Mouse (Mus musculus): ENCODE results near the gene Nmu. TPM values are rescaled to one million over a fixed set of nuclear protein-coding genes. Genes with fewer than 3 reads are reported as not detected.

Gene Nmu
- total and polyA plus RNA-seq, 3 experiments, result not detected

DNA sequence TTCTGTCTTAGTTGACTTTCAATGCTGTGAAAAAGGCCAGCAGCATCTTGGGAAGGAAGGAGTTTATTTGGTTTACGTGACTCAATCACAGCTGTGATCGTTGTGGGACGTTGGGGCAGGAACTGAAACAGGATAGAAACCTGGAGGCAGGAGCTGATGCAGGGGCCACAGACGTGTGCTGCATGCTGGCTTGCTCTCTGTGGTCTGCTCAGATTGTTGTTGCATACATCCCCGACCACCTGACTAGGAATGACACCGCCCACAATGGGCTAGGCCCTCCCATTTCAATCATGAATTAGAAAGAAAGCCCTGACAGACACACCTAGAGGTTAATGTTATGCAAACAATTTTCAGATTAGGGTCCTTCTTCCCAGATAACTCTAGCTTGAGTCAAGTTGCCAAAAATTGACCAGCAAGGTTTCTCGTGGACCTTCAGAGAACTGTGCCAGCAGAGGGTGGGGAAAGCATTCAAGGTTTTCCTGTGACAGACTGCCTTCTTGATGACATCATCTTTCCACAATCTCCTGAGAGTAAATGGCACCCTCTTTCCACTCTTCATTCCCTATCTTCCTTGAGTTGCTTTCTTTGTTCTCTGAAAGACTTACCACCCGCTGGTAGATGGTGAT, 5.7 kb upstream of the Nmu start:
- Histone ChIP-seq H3K27me3 (ENCODE audit: control insufficient read depth in 1 of 2, insufficient read depth in 2 of 2, low read length in 2 of 2) (peaks cover 14 to 22% of the 10 kb centered on the region in 2 experiments), H3K4me1 (ENCODE audit: control insufficient read depth in 1 of 2, insufficient read depth in 2 of 2, low read length in 2 of 2) (no peaks in the 10 kb centered on the region), H3K9ac (ENCODE audit: control insufficient read depth, low read depth, low read length, poor library complexity, severe bottlenecking) (no peak overlapping the region), H3K27ac (ENCODE audit: control insufficient read depth, low read depth, low read length) (no peak overlapping the region), H3K4me3 (ENCODE audit: control insufficient read depth in 1 of 2, insufficient read depth in 1 of 2, low read depth in 2 of 2, low read length in 2 of 2) (no peak overlapping the region), H3K9me3 (replicated peaks; ENCODE audit: insufficient read depth, low read length) (no peaks in the 10 kb centered on the region), H3K36me3 (ENCODE audit: control insufficient read depth in 1 of 2, insufficient read depth in 2 of 2, low read length in 2 of 2) (no peaks in the 10 kb centered on the region), H3K79me2 (ENCODE audit: control insufficient read depth, insufficient read depth, low read length, poor library complexity) (no peaks in the 10 kb centered on the region)
- no peak for TF ChIP-seq BHLHE40 (IDR thresholded peaks at IDR 0.05; ENCODE audit: borderline replicate concordance, low read depth, low read length)
- no peak for TF ChIP-seq USF2 (IDR thresholded peaks at IDR 0.05; ENCODE audit: borderline replicate concordance in 1 of 2, insufficient read depth in 1 of 2, low read depth in 1 of 2, low read length in 2 of 2)
- TF ChIP-seq EP300 (IDR thresholded peaks at IDR 0.05; ENCODE audit: low read depth in 1 of 2, low read length in 2 of 2), result no peak
- TF ChIP-seq CTCF (IDR thresholded peaks at IDR 0.05 in 2 of 3, conservative IDR thresholded peaks at IDR 0.05 in 1 of 3; ENCODE audit: control insufficient read depth in 1 of 3, insufficient read depth in 1 of 3, low read depth in 2 of 3, low read length in 3 of 3, poor library complexity in 1 of 3, severe bottlenecking in 1 of 3), result no peak
- no peak for TF ChIP-seq ZNF384 (IDR thresholded peaks at IDR 0.05; ENCODE audit: low read depth, low read length)
- TF ChIP-seq ETS1 (IDR thresholded peaks at IDR 0.05; ENCODE audit: low read depth, low read length), result no peak
- TF ChIP-seq MAX (IDR thresholded peaks at IDR 0.05; ENCODE audit: low read length), result no peak
- TF ChIP-seq CHD2 (IDR thresholded peaks at IDR 0.05; ENCODE audit: low read length), result no peak
- no peak for TF ChIP-seq ZC3H11A (IDR thresholded peaks at IDR 0.05; ENCODE audit: low read depth, low read length)
- TF ChIP-seq RCOR1 (IDR thresholded peaks at IDR 0.05; ENCODE audit: low read depth, low read length), result no peak
- no peak for TF ChIP-seq MAFK (IDR thresholded peaks at IDR 0.05; ENCODE audit: borderline replicate concordance, low read depth, low read length)
- no peak for TF ChIP-seq CHD1 (IDR thresholded peaks at IDR 0.05; ENCODE audit: low read depth, low read length)
- no peak for TF ChIP-seq MEF2A (IDR thresholded peaks at IDR 0.05; ENCODE audit: extremely low read depth, insufficient replicate concordance, low read depth, low read length, poor library complexity, severe bottlenecking)
- no peak for TF ChIP-seq JUND (IDR thresholded peaks at IDR 0.05; ENCODE audit: low read depth, low read length)
- no peak for TF ChIP-seq SIN3A (IDR thresholded peaks at IDR 0.05; ENCODE audit: low read length)
- no peak for TF ChIP-seq MAZ (IDR thresholded peaks at IDR 0.05; ENCODE audit: low read depth, low read length)
- TF ChIP-seq MYB (IDR thresholded peaks at IDR 0.05; ENCODE audit: low read depth, low read length), result no peak
- no peak for TF ChIP-seq E2F4 (IDR thresholded peaks at IDR 0.05; ENCODE audit: borderline replicate concordance, low read depth, low read length)
- no peak for DNase-seq (ENCODE audit: low read depth, low spot score)

DNA sequence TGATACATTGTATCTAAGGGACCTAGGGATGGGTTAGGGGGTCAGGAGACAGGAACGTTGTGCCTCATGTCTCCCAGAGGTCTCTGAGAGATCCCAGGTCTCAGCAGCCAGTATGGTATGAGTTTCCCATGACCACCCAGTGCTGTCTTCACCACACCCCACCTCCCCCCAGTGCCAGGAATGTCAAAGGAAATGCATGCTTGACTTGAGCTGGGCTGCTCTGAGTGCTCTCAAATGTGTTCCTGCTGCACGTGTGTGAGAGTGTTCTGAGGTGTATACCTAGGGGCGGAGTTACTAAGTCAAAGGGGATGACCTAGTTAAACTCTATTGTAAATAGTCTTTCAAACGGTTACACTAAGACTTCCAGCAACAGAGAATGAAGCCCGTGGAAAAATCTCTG, 1.8 kb upstream of the Nmu start:
- no peak for TF ChIP-seq KAT2A (conservative IDR thresholded peaks at IDR 0.05; ENCODE audit: low read depth, low read length)
- TF ChIP-seq GABPA (IDR thresholded peaks at IDR 0.05; ENCODE audit: low read depth, low read length), result no peak
- TF ChIP-seq MXI1 (IDR thresholded peaks at IDR 0.05; ENCODE audit: low read depth, low read length), result no peak
- TF ChIP-seq NELFE (IDR thresholded peaks at IDR 0.05; ENCODE audit: low read depth, low read length), result no peak
- Histone ChIP-seq H3K9me3 (replicated peaks; ENCODE audit: insufficient read depth, low read length) (no peaks in the 10 kb centered on the region), H3K27me3 (ENCODE audit: control insufficient read depth in 1 of 2, insufficient read depth in 2 of 2, low read length in 2 of 2) (peaks cover 11 to 16% of the 10 kb centered on the region in 2 experiments), H3K4me3 (ENCODE audit: control insufficient read depth in 1 of 2, insufficient read depth in 1 of 2, low read depth in 2 of 2, low read length in 2 of 2) (no peak overlapping the region), H3K27ac (ENCODE audit: control insufficient read depth, low read depth, low read length) (no peak overlapping the region), H3K79me2 (ENCODE audit: control insufficient read depth, insufficient read depth, low read length, poor library complexity) (no peaks in the 10 kb centered on the region), H3K36me3 (ENCODE audit: control insufficient read depth in 1 of 2, insufficient read depth in 2 of 2, low read length in 2 of 2) (no peaks in the 10 kb centered on the region), H3K4me1 (ENCODE audit: control insufficient read depth in 1 of 2, insufficient read depth in 2 of 2, low read length in 2 of 2) (no peaks in the 10 kb centered on the region), H3K9ac (ENCODE audit: control insufficient read depth, low read depth, low read length, poor library complexity, severe bottlenecking) (no peak overlapping the region)
- no peak for DNase-seq (ENCODE audit: low read depth, low spot score)
